Mouse (Mus musculus): ENCODE data around the gene Olfr432. TPM values are rescaled to one million over a fixed set of nuclear protein-coding genes. Genes with fewer than 3 reads are reported as not detected.
A peak's percentile ranks its signal among the peaks of the same experiment; 100 is the strongest.
"Not testable (repeated sequence)": the region's sequence is repeated elsewhere in the genome, so short reads cannot be mapped to it uniquely, and the experiment has no call there.

The Olfr432 gene
- not detected in 2 replicates for polyA plus RNA-seq (2014; fragmentation: Nextera tagmentation; extraction: Ambion mirVana)

GRCm38 (mm10) chr1:174048893-174049292 lies at the start of gene Olfr432:
Gene Olfr432, plus strand, starts transcription at chr1:174049205.
- Histone ChIP-seq H3K9ac (replicated peaks; ENCODE audit: low read depth, low read length) (no peak within 1 kb of the TSS), H3K9me3 (ENCODE audit: control insufficient read depth, low read depth, low read length) (no peaks in the 10 kb centered on the region), H3K36me3 (ENCODE audit: control insufficient read depth, insufficient read depth, low read length) (no peaks in the 10 kb centered on the region), H3K4me3 (ENCODE audit: low read depth, low read length) (no peak within 1 kb of the TSS), H3K27me3 (ENCODE audit: control insufficient read depth, insufficient read depth, low read length) (no peaks in the 10 kb centered on the region), H3K27ac (ENCODE audit: low read length) (no peak within 1 kb of the TSS), H3K4me2 (replicated peaks; ENCODE audit: low read depth, low read length) (no peak within 1 kb of the TSS), H3K4me1 (ENCODE audit: control insufficient read depth, insufficient read depth, low read length) (no peaks in the 10 kb centered on the region)
- ATAC-seq (ENCODE audit: insufficient number of reproducible peaks, insufficient read depth, low FRiP score, low read depth), result no peak
- 73% methylated on average over 2 of the region's 2 CpGs for WGBS

DNA sequence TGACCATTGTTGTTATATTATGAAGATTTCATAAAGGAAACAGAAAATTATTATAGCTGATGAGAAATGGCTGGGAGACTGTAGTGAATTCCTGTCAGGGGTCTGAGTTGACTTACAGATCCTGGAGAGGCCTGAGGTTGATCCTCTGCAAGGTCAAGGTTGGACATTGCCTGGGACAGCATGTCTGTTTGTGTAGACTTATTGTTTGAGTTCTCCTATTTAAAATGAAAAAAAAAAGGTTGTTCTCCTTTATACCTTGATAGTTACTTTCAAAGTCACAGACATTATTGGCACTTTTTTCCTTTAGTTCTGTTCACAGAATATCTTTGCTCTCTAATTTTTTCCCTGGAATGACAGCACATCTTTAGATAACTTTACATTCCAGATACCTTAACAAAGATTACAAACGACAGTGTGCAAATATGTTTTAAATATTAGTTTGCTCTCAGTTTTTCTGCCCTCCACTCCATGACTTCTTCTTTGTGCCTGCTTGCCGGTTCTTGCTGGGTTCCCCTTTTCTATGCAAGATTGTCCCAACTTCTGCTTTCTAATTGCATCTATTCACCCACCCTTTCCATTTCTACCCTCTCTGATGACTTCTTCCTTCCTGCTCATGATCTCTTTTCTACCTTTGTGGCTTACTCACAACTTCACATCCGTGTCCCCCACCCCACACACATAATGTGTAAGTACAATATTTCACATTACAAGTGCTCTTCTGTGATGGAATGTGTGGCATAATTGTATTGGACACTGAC lies 44.5 kb upstream of the Olfr432 start:
- not testable (repeated sequence) for H3K4me3 ChIP-seq (ENCODE audit: low read depth, low read length); H3K4me2 ChIP-seq (replicated peaks; ENCODE audit: low read depth, low read length); H3K9me3 ChIP-seq (ENCODE audit: control insufficient read depth, low read depth, low read length); H3K36me3 ChIP-seq (ENCODE audit: control insufficient read depth, insufficient read depth, low read length); ATAC-seq (ENCODE audit: insufficient number of reproducible peaks, insufficient read depth, low FRiP score, low read depth); H3K4me1 ChIP-seq (ENCODE audit: control insufficient read depth, insufficient read depth, low read length); H3K27ac ChIP-seq (ENCODE audit: low read length); H3K27me3 ChIP-seq (ENCODE audit: control insufficient read depth, insufficient read depth, low read length); H3K9ac ChIP-seq (replicated peaks; ENCODE audit: low read depth, low read length)
- WGBS, result 68% methylated on average over 2 of the region's 3 CpGs

- H3K4me2 ChIP-seq (replicated peaks; ENCODE audit: low read depth, low read length); H3K27me3 ChIP-seq (ENCODE audit: control insufficient read depth, insufficient read depth, low read length); H3K36me3 ChIP-seq (ENCODE audit: control insufficient read depth, insufficient read depth, low read length); H3K4me1 ChIP-seq (ENCODE audit: control insufficient read depth, insufficient read depth, low read length); ATAC-seq (ENCODE audit: insufficient number of reproducible peaks, insufficient read depth, low FRiP score, low read depth); H3K9ac ChIP-seq (replicated peaks; ENCODE audit: low read depth, low read length); H3K9me3 ChIP-seq (ENCODE audit: control insufficient read depth, low read depth, low read length); H3K27ac ChIP-seq (ENCODE audit: low read length); H3K4me3 ChIP-seq (ENCODE audit: low read depth, low read length): not testable (repeated sequence)
These were observed 42.0 kb upstream of the Olfr432 start for GRCm38 (mm10) chr1:174007050-174007449.

GRCm38 (mm10) chr1:174031698-174032097 lies 17.3 kb upstream of the Olfr432 start, which contains the start of gene Ifi205:
Gene Ifi205, minus strand, starts transcription at chr1:174031810.
- Histone ChIP-seq H3K4me1 (ENCODE audit: control insufficient read depth, insufficient read depth, low read length) (no peaks in the 10 kb centered on the region), H3K27me3 (ENCODE audit: control insufficient read depth, insufficient read depth, low read length) (no peaks in the 10 kb centered on the region), H3K27ac (ENCODE audit: low read length) (no peak within 1 kb of the TSS), H3K9me3 (ENCODE audit: control insufficient read depth, low read depth, low read length) (no peaks in the 10 kb centered on the region), H3K9ac (replicated peaks; ENCODE audit: low read depth, low read length) (no peak within 1 kb of the TSS), H3K4me2 (replicated peaks; ENCODE audit: low read depth, low read length) (no peak within 1 kb of the TSS), H3K36me3 (ENCODE audit: control insufficient read depth, insufficient read depth, low read length) (no peaks in the 10 kb centered on the region), H3K4me3 (ENCODE audit: low read depth, low read length) (no peak within 1 kb of the TSS)
- no peak for ATAC-seq (ENCODE audit: insufficient number of reproducible peaks, insufficient read depth, low FRiP score, low read depth)
- WGBS, result 33% methylated on average over 1 of the region's 1 CpGs

GRCm38 (mm10) chr1:174035841-174036240 lies 13.2 kb upstream of the Olfr432 start:
- Histone ChIP-seq H3K9ac (replicated peaks; ENCODE audit: low read depth, low read length) (no peak overlapping the region), H3K4me2 (replicated peaks; ENCODE audit: low read depth, low read length) (no peak overlapping the region), H3K27me3 (ENCODE audit: control insufficient read depth, insufficient read depth, low read length) (no peaks in the 10 kb centered on the region), H3K4me3 (ENCODE audit: low read depth, low read length) (no peak overlapping the region), H3K36me3 (ENCODE audit: control insufficient read depth, insufficient read depth, low read length) (no peaks in the 10 kb centered on the region), H3K9me3 (ENCODE audit: control insufficient read depth, low read depth, low read length) (no peaks in the 10 kb centered on the region), H3K27ac (ENCODE audit: low read length) (no peak overlapping the region), H3K4me1 (ENCODE audit: control insufficient read depth, insufficient read depth, low read length) (no peaks in the 10 kb centered on the region)
- no peak for ATAC-seq (ENCODE audit: insufficient number of reproducible peaks, insufficient read depth, low FRiP score, low read depth)
- 63% methylated on average over 4 of the region's 4 CpGs for WGBS

DNA sequence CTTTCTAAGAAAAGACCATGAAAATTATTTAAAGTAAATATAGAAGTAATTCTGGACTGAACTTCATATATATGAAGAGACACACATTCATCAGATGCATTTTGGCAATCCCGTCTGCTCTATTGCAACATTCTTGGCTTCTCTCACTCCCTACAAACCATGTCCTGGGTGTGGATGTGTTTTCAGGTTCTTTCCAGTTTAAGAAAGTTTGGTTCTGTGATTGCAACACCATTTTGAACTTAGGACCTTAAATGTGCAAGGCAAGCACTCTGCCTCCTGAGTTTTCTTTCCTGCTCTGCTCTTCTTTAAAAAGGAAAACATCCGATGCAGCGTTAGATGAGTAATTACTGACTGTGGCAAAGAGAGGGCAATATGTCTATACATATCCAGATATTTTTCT lies 10.5 kb upstream of the Olfr432 start:
- no peak for ATAC-seq (ENCODE audit: insufficient number of reproducible peaks, insufficient read depth, low FRiP score, low read depth)
- Histone ChIP-seq H3K27ac (ENCODE audit: low read length) (no peak overlapping the region), H3K9me3 (ENCODE audit: control insufficient read depth, low read depth, low read length) (no peaks in the 10 kb centered on the region), H3K4me2 (replicated peaks; ENCODE audit: low read depth, low read length) (no peak overlapping the region), H3K4me3 (ENCODE audit: low read depth, low read length) (no peak overlapping the region), H3K9ac (replicated peaks; ENCODE audit: low read depth, low read length) (no peak overlapping the region), H3K36me3 (ENCODE audit: control insufficient read depth, insufficient read depth, low read length) (no peaks in the 10 kb centered on the region), H3K4me1 (ENCODE audit: control insufficient read depth, insufficient read depth, low read length) (no peaks in the 10 kb centered on the region), H3K27me3 (ENCODE audit: control insufficient read depth, insufficient read depth, low read length) (no peaks in the 10 kb centered on the region)
- 83% methylated on average over 3 of the region's 3 CpGs for WGBS

- no peak within 1 kb of the TSS for H3K27ac ChIP-seq (ENCODE audit: low read length)
- no peaks in the 10 kb centered on the region for H3K9me3 ChIP-seq (ENCODE audit: control insufficient read depth, low read depth, low read length)
- H3K4me3 ChIP-seq (ENCODE audit: low read depth, low read length), result no peak within 1 kb of the TSS
- no peak for ATAC-seq (ENCODE audit: insufficient number of reproducible peaks, insufficient read depth, low FRiP score, low read depth)
- H3K36me3 ChIP-seq (ENCODE audit: control insufficient read depth, insufficient read depth, low read length), result no peaks in the 10 kb centered on the region
- WGBS, result 61% methylated on average over 7 of the region's 7 CpGs
- no peaks in the 10 kb centered on the region for H3K27me3 ChIP-seq (ENCODE audit: control insufficient read depth, insufficient read depth, low read length)
- H3K4me1 ChIP-seq (ENCODE audit: control insufficient read depth, insufficient read depth, low read length), result no peaks in the 10 kb centered on the region
- H3K9ac ChIP-seq (replicated peaks; ENCODE audit: low read depth, low read length), result no peak within 1 kb of the TSS
- no peak within 1 kb of the TSS for H3K4me2 ChIP-seq (replicated peaks; ENCODE audit: low read depth, low read length)
These were observed 8.4 kb upstream of the Olfr432 start, which contains the start of gene Olfr433 for GRCm38 (mm10) chr1:174040523-174041177. Gene Olfr433, plus strand, starts transcription at chr1:174040705.

- not testable (repeated sequence) for H3K4me2 ChIP-seq (replicated peaks; ENCODE audit: low read depth, low read length); H3K27me3 ChIP-seq (ENCODE audit: control insufficient read depth, insufficient read depth, low read length); H3K27ac ChIP-seq (ENCODE audit: low read length); H3K36me3 ChIP-seq (ENCODE audit: control insufficient read depth, insufficient read depth, low read length); H3K4me3 ChIP-seq (ENCODE audit: low read depth, low read length); H3K9ac ChIP-seq (replicated peaks; ENCODE audit: low read depth, low read length); H3K9me3 ChIP-seq (ENCODE audit: control insufficient read depth, low read depth, low read length); H3K4me1 ChIP-seq (ENCODE audit: control insufficient read depth, insufficient read depth, low read length)
- WGBS, result 88% methylated on average over 12 of the region's 12 CpGs
- peak; percentile 23; the same call in 1 of the 2 replicates for ATAC-seq (ENCODE audit: insufficient number of reproducible peaks, insufficient read depth, low FRiP score, low read depth)
These were observed 6.7 kb upstream of the Olfr432 start for GRCm38 (mm10) chr1:174042091-174042884.
